Mouse (Mus musculus) forebrain, embryonic 11.5 days (tissue): ENCODE data around the gene Ints7. TPM values are rescaled to one million over a fixed set of nuclear protein-coding genes. Genes with fewer than 3 reads are reported as not detected.

Experiments used
- ATAC-seq: fragments of 200-750 bp; cut with Nextera tagmentation; replicated peaks from 2 replicates; pipeline ENCODE4 v1.8.0; 2017; ENCODE audit warnings: moderate TSS enrichment; ENCODE audit not compliant: low FRiP score
- DNase-seq: peaks from one replicate; pipeline ENCODE4 v3.0.0-alpha.2; 2017; ENCODE audit warnings: low spot score
- H3K27ac ChIP-seq: fragments of 300-500 bp; sonication (generic); 2 replicates; pipeline ENCODE4 v1.5.1; 2014; ENCODE audit warnings: low read depth, low read length
- H3K27me3 ChIP-seq: fragments of 300-500 bp; sonication (generic); 2 replicates; pipeline ENCODE4 v1.6.1; 2014; ENCODE audit warnings: mild to moderate bottlenecking, low read length, mixed read lengths; ENCODE audit not compliant: control insufficient read depth, insufficient read depth
- H3K36me3 ChIP-seq: fragments of 300-500 bp; sonication (generic); 2 replicates; pipeline ENCODE4 v1.6.1; 2014; ENCODE audit warnings: mild to moderate bottlenecking, low read length, moderate library complexity, mixed read lengths; ENCODE audit not compliant: control insufficient read depth, insufficient read depth
- H3K4me1 ChIP-seq: fragments of 300-500 bp; sonication (generic); replicated peaks from 2 replicates; pipeline ENCODE4 v1.6.1; 2014; ENCODE audit warnings: low read length, mixed read lengths; ENCODE audit not compliant: control insufficient read depth, insufficient read depth
- H3K4me2 ChIP-seq: fragments of 300-500 bp; sonication (generic); 2 replicates; pipeline ENCODE4 v1.6.1; 2014; ENCODE audit warnings: low read depth, mild to moderate bottlenecking, low read length, moderate library complexity, mixed read lengths; ENCODE audit not compliant: severe bottlenecking
- H3K4me3 ChIP-seq: fragments of 300-500 bp; sonication (generic); 2 replicates; pipeline ENCODE4 v1.5.1; 2014; ENCODE audit warnings: low read depth, low read length
- H3K9ac ChIP-seq: fragments of 300-500 bp; sonication (generic); 2 replicates; pipeline ENCODE4 v1.6.1; 2014; ENCODE audit warnings: low read length
- H3K9me3 ChIP-seq: fragments of 300-500 bp; sonication (generic); 2 replicates; pipeline ENCODE4 v1.6.1; 2016; ENCODE audit warnings: low read length, mixed read lengths; ENCODE audit not compliant: control insufficient read depth
- WGBS: fragments of 180-500 bp; shearing (Covaris S2); extraction: QIAGEN DNeasy Blood & Tissue Kit; methylation state at CpG from one replicate; pipeline ENCODE4 v1.1.7; 2014; 5-methylcytosine and 5-hydroxymethylcytosine counted together
- polyA plus RNA-seq: library from polyadenylated mRNA; unstranded; fragments of >200 nt; fragmentation: Nextera tagmentation; extraction: Ambion mirVana; gene quantifications from 2 replicates; pipeline ENCODE4 v1.2.1, GENCODE M21; 2014

Gene Ints7
- polyA plus RNA-seq, 1 experiment from 2014 or later: 83.7 TPM

- H3K27ac ChIP-seq: no peak overlapping the region
- DNase-seq: no peak
These were observed 33.8 kb upstream of the Ints7 start for GRCm38 (mm10) chr1:191541619-191542018.

DNA sequence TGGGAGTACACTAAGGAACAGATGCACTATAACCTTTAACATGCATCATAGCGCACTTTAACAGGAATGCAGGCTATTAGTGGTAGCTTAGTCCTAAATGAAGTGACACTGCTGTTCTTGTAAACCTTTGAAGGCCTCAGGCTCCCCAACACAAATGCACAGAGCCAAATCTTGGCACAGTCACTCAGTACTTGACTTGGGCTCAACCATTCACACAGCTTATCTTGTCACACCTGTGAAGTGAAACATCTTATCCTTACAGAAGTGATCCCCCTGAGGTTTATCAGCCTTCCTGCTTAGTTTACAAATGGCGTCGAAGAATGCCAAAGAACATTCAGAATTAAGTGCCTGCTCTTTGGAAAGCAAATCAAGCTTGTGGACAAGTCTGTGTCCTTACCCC is 31.7 kb upstream of the Ints7 start:
- Histone ChIP-seq H3K27me3 (no peaks in the 10 kb centered on the region), H3K4me1 (no peaks in the 10 kb centered on the region), H3K4me3 (no peak overlapping the region), H3K9me3 (no peaks in the 10 kb centered on the region), H3K27ac (no peak overlapping the region), H3K36me3 (peaks cover 10% of the 10 kb centered on the region), H3K4me2 (no peak overlapping the region), H3K9ac (no peak overlapping the region)
- no peak for ATAC-seq
- WGBS: 94% methylated on average over 3 of the region's 3 CpGs
- DNase-seq: no peak

More at GRCm38 (mm10) chr1:191541619-191542018, 33.8 kb upstream of the Ints7 start:
- ATAC-seq: no peak
- Histone ChIP-seq H3K4me1 (0 out of 2 replicates have a peak, but pooled peaks cover 2% of the 10 kb centered on the region), H3K36me3 (peaks cover 10% of the 10 kb centered on the region), H3K4me2 (no peak overlapping the region), H3K9ac (no peak overlapping the region), H3K27me3 (no peaks in the 10 kb centered on the region), H3K9me3 (no peaks in the 10 kb centered on the region), H3K4me3 (no peak overlapping the region)
- WGBS: 94% methylated on average over 4 of the region's 4 CpGs

DNA sequence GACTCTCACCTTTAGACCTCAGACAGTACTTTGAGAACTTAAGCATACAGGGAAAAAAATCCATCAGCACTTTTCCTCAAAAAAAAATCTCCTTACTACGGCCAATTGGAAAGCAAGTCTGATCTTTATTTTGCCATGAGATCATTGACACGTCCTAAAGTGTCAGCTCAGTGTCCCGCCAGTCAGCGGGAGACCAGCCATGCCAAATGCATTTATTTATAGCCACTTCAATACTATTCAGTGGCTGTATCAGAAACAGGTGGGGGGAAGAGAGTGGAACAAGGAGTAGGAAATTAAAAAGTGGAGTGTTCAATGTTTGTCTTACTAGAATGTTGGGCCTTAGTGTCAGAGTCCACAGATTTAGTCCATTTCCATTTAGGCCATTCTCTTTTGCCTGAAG is 24.6 kb upstream of the Ints7 start:
- DNase-seq (no peak), ATAC-seq (no peak)
- no peaks in the 10 kb centered on the region for H3K9me3 ChIP-seq
- no peak overlapping the region for H3K4me2 ChIP-seq
- H3K27ac ChIP-seq: no peak overlapping the region
- H3K4me1 ChIP-seq: no peaks in the 10 kb centered on the region
- WGBS: 80% methylated on average over 4 of the region's 4 CpGs
- H3K4me3 ChIP-seq: no peak overlapping the region
- no peak overlapping the region for H3K9ac ChIP-seq
- no peaks in the 10 kb centered on the region for H3K27me3 ChIP-seq
- peaks cover 2% of the 10 kb centered on the region; the same call in 1 of the 2 replicates for H3K36me3 ChIP-seq

DNA sequence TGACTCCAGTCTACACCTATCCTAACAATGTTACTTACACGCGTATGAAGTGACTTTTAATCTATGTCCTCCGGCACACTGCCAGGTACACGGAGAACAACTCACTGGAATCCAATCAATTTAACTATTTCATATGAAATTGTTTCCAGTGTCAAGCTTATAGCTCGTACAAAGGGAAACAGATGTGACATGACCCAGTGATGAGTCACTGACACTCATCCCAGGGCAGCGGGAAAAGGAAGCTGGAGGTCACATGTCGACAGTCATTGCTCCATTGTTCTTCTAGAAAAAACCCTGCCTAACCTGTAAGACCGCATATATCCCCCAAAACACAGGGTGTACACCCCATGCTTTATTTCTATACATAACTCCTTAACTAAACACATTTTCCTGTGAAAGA is 18.3 kb upstream of the Ints7 start:
- 88% methylated on average over 8 of the region's 8 CpGs for WGBS
- Histone ChIP-seq H3K36me3 (peaks cover 8% of the 10 kb centered on the region; the same call in 1 of the 2 replicates), H3K4me1 (no peaks in the 10 kb centered on the region)

DNA sequence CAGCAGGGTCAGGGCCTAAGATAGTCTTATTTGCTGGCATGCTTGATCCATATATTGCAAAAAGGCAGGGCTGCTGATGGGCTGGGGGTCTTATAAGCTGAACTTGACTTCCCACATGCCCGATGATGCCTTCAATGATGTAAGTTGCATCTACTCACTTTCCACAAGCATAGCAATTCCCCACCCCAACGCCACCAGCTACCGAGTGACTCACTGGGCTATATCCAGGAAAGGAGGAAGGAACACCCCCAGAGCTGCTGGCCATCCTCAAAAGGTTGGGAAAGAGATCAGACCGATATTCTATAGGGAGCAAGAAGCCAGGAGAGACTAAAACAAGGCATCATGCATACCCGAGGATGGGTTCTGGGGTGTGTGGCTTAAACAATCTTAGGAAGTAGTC is 15.7 kb upstream of the Ints7 start:
- no peaks in the 10 kb centered on the region for H3K4me1 ChIP-seq
- WGBS: 86% methylated on average over 5 of the region's 5 CpGs
- no peaks in the 10 kb centered on the region for H3K27me3 ChIP-seq
- H3K9me3 ChIP-seq: no peaks in the 10 kb centered on the region
- no peak for DNase-seq
- H3K27ac ChIP-seq: no peak overlapping the region
- ATAC-seq: no peak
- no peak overlapping the region for H3K9ac ChIP-seq
- H3K4me3 ChIP-seq: no peak overlapping the region
- peaks cover 8% of the 10 kb centered on the region; the same call in 1 of the 2 replicates for H3K36me3 ChIP-seq
- no peak overlapping the region for H3K4me2 ChIP-seq

More for the DNA sequence above, 18.3 kb upstream of the Ints7 start:
- no peaks in the 10 kb centered on the region for H3K9me3 ChIP-seq
- DNase-seq: no peak
- no peak overlapping the region for H3K4me3 ChIP-seq
- ATAC-seq: no peak
- H3K27ac ChIP-seq: no peak overlapping the region
- H3K9ac ChIP-seq: no peak overlapping the region
- H3K4me2 ChIP-seq: no peak overlapping the region
- H3K27me3 ChIP-seq: no peaks in the 10 kb centered on the region

GRCm38 (mm10) chr1:191562823-191563365 is 12.5 kb upstream of the Ints7 start:
- no peaks in the 10 kb centered on the region for H3K27me3 ChIP-seq
- DNase-seq (no peak), ATAC-seq (no peak)
- no peak overlapping the region for H3K9ac ChIP-seq
- H3K4me2 ChIP-seq: no peak overlapping the region
- H3K9me3 ChIP-seq: no peaks in the 10 kb centered on the region
- H3K36me3 ChIP-seq: peaks cover 5% of the 10 kb centered on the region; the same call in 1 of the 2 replicates
- no peak overlapping the region for H3K27ac ChIP-seq
- H3K4me3 ChIP-seq: no peak overlapping the region
- WGBS: 73% methylated on average over 6 of the region's 6 CpGs
- H3K4me1 ChIP-seq: no peaks in the 10 kb centered on the region

- Histone ChIP-seq H3K36me3 (no peaks in the 10 kb centered on the region; the same call in 1 of the 2 replicates), H3K4me3 (no peak overlapping the region), H3K27me3 (no peaks in the 10 kb centered on the region), H3K4me2 (no peak overlapping the region), H3K4me1 (no peaks in the 10 kb centered on the region; the same call in 1 of the 2 replicates), H3K9ac (no peak overlapping the region), H3K27ac (no peak overlapping the region), H3K9me3 (no peaks in the 10 kb centered on the region)
- WGBS: 76% methylated on average over 1 of the region's 1 CpGs
- ATAC-seq: no peak
- no peak for DNase-seq
These were observed 7.6 kb upstream of the Ints7 start for GRCm38 (mm10) chr1:191567859-191568258.

DNA sequence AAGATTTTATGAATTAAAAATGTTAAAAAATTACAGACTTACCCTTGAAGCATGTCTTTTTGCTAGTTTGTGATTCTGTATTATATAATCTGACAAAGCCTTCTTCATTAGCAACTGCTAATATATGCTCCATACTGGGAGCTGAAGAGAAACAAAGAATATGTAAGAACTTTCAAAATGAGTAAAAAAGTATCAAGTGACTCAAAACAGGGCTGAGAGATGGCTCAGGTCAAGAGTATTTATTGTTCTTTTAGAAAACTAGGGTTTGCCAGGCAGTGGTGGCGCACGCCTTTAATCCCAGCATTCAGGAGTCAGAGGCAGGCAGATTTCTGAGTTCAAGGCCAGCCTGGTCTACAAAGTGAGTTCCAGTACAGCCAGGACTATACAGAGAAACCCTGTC is 5.8 kb upstream of the Ints7 start:
- Histone ChIP-seq H3K4me3 (no peak overlapping the region), H3K27ac (no peak overlapping the region), H3K4me1 (no peaks in the 10 kb centered on the region; the same call in 1 of the 2 replicates), H3K4me2 (no peak overlapping the region), H3K36me3 (no peaks in the 10 kb centered on the region; the same call in 1 of the 2 replicates), H3K9me3 (no peaks in the 10 kb centered on the region), H3K9ac (no peak overlapping the region), H3K27me3 (no peaks in the 10 kb centered on the region)
- no peak for DNase-seq
- ATAC-seq: no peak
- WGBS: 91% methylated on average over 2 of the region's 2 CpGs

GRCm38 (mm10) chr1:191570415-191570814 is 5.0 kb upstream of the Ints7 start:
- no peak overlapping the region for H3K9ac ChIP-seq
- H3K9me3 ChIP-seq: no peaks in the 10 kb centered on the region
- H3K36me3 ChIP-seq: no peaks in the 10 kb centered on the region; the same call in 1 of the 2 replicates
- H3K4me3 ChIP-seq: no peak overlapping the region
- H3K27ac ChIP-seq: no peak overlapping the region
- no peak overlapping the region for H3K4me2 ChIP-seq
- DNase-seq (no peak), ATAC-seq (no peak)
- WGBS: 94% methylated on average over 3 of the region's 3 CpGs
- no peaks in the 10 kb centered on the region for H3K27me3 ChIP-seq
- H3K4me1 ChIP-seq: no peaks in the 10 kb centered on the region; the same call in 1 of the 2 replicates
